Mouse (Mus musculus) liver, embryonic 15.5 days (tissue): ENCODE results near the gene Eps8. TPM values are rescaled to one million over a fixed set of nuclear protein-coding genes. Genes with fewer than 3 reads are reported as not detected.

Experiments
- ATAC-seq: fragments of 200-750 bp; cut with Nextera tagmentation; 2 replicates; pipeline ENCODE4 v1.8.0; 2017; ENCODE audit warnings: moderate number of reproducible peaks, mild to moderate bottlenecking, moderate library complexity; ENCODE audit not compliant: insufficient read depth
- H3K27ac ChIP-seq: fragments of 300-500 bp; sonication (generic); replicated peaks from 2 replicates; pipeline ENCODE4 v1.5.1; 2015; ENCODE audit warnings: mild to moderate bottlenecking, inconsistent platforms
- H3K27me3 ChIP-seq: fragments of 300-500 bp; sonication (generic); 2 replicates; pipeline ENCODE4 v1.6.1; 2015; ENCODE audit warnings: mild to moderate bottlenecking, inconsistent platforms
- H3K36me3 ChIP-seq: fragments of 300-500 bp; sonication (generic); replicated peaks from 2 replicates; pipeline ENCODE4 v1.6.1; 2015; ENCODE audit warnings: moderate library complexity, mild to moderate bottlenecking, inconsistent platforms
- H3K4me1 ChIP-seq: fragments of 300-500 bp; sonication (generic); replicated peaks from 2 replicates; pipeline ENCODE4 v1.6.1; 2015; ENCODE audit warnings: inconsistent platforms
- H3K4me2 ChIP-seq: fragments of 300-500 bp; sonication (generic); 2 replicates; pipeline ENCODE4 v1.6.1; 2015; ENCODE audit warnings: moderate library complexity, mild to moderate bottlenecking, inconsistent platforms
- H3K4me3 ChIP-seq: fragments of 300-500 bp; sonication (generic); replicated peaks from 2 replicates; pipeline ENCODE4 v1.5.1; 2015; ENCODE audit warnings: mild to moderate bottlenecking, inconsistent platforms
- H3K9ac ChIP-seq: fragments of 300-500 bp; sonication (generic); 2 replicates; pipeline ENCODE4 v1.6.1; 2015; ENCODE audit warnings: moderate library complexity, mild to moderate bottlenecking, inconsistent platforms
- H3K9me3 ChIP-seq: fragments of 300-500 bp; sonication (generic); replicated peaks from 2 replicates; pipeline ENCODE4 v1.6.1; 2016; ENCODE audit warnings: inconsistent platforms
- WGBS: fragments of 180-500 bp; shearing (Covaris S2); methylation state at CpG from one replicate; pipeline ENCODE4 v1.1.7; 2015; ENCODE audit warnings: mixed read lengths; ENCODE audit not compliant: insufficient replicate concordance; 5-methylcytosine and 5-hydroxymethylcytosine counted together
- polyA plus RNA-seq: library from polyadenylated mRNA; unstranded; fragments of >200 nt; fragmentation: Nextera tagmentation; extraction: Ambion mirVana; gene quantifications from 2 replicates; pipeline ENCODE4 v1.2.1, GENCODE M21; 2015

Gene Eps8
- polyA plus RNA-seq, 1 experiment from 2014 or later, result 2.5 TPM

- H3K9ac ChIP-seq, result no peak overlapping the region
- WGBS, result 65% methylated on average over 3 of the region's 3 CpGs
- ATAC-seq, result no peak
- no peaks in the 10 kb centered on the region for H3K9me3 ChIP-seq
- no peak overlapping the region for H3K4me3 ChIP-seq
- H3K36me3 ChIP-seq, result no peaks in the 10 kb centered on the region
- no peak overlapping the region for H3K4me2 ChIP-seq
- H3K27ac ChIP-seq, result no peak overlapping the region
- H3K27me3 ChIP-seq, result no peaks in the 10 kb centered on the region
- H3K4me1 ChIP-seq, result no peaks in the 10 kb centered on the region
Observed at GRCm38 (mm10) chr6:137565890-137566289, 88.8 kb downstream of the Eps8 start.

DNA sequence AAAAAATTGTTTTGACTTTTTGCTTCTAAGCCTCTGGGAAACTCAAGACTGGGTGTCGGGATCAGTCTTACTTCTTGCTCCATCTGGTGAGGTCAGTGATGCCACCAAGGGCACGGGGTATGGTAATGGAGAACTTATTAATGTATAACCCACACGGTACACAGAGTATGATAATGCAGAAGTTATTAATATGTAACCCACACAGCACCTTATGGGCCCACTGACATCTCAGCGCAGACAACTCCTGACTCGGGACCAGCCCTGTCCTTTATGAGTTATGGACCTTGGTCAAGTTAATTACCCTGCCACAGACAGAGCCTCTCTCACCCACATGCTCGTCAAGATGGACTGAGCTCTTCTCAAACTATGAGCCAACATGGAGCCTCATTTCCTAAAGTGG, 89.2 kb downstream of the Eps8 start:
- no peak overlapping the region for H3K27ac ChIP-seq
- H3K4me1 ChIP-seq, result no peaks in the 10 kb centered on the region
- no peaks in the 10 kb centered on the region for H3K9me3 ChIP-seq
- no peaks in the 10 kb centered on the region for H3K27me3 ChIP-seq
- WGBS, result 73% methylated on average over 6 of the region's 6 CpGs
- no peak overlapping the region for H3K4me3 ChIP-seq
- ATAC-seq, result no peak
- H3K36me3 ChIP-seq, result no peaks in the 10 kb centered on the region
- H3K4me2 ChIP-seq, result no peak overlapping the region
- H3K9ac ChIP-seq, result no peak overlapping the region

GRCm38 (mm10) chr6:137560358-137560859, 94.3 kb downstream of the Eps8 start:
- H3K9ac ChIP-seq, result no peak overlapping the region
- no peak for ATAC-seq

GRCm38 (mm10) chr6:137558840-137559239, 95.8 kb downstream of the Eps8 start:
- H3K9me3 ChIP-seq, result no peaks in the 10 kb centered on the region
- 0 out of 2 replicates have a peak, but pooled peaks have one; percentile 23 for ATAC-seq
- no peaks in the 10 kb centered on the region for H3K36me3 ChIP-seq
- peak overlapping the region; percentile 21 for H3K4me2 ChIP-seq
- H3K4me3 ChIP-seq, result no peak overlapping the region
- H3K27ac ChIP-seq, result no peak overlapping the region
- 18% methylated on average over 13 of the region's 13 CpGs for WGBS
- H3K9ac ChIP-seq, result no peak overlapping the region
- H3K27me3 ChIP-seq, result no peaks in the 10 kb centered on the region
- H3K4me1 ChIP-seq, result peaks cover 27% of the 10 kb centered on the region

More at GRCm38 (mm10) chr6:137560358-137560859, 94.3 kb downstream of the Eps8 start:
- Histone ChIP-seq H3K9me3 (no peaks in the 10 kb centered on the region), H3K4me2 (no peak overlapping the region), H3K4me1 (peaks cover 27% of the 10 kb centered on the region), H3K27me3 (no peaks in the 10 kb centered on the region), H3K36me3 (no peaks in the 10 kb centered on the region), H3K4me3 (no peak overlapping the region), H3K27ac (no peak overlapping the region)
- WGBS, result 60% methylated on average over 12 of the region's 12 CpGs

- Histone ChIP-seq H3K4me1 (peaks cover 27% of the 10 kb centered on the region), H3K27me3 (no peaks in the 10 kb centered on the region), H3K27ac (no peak overlapping the region), H3K9me3 (no peaks in the 10 kb centered on the region), H3K9ac (no peak overlapping the region), H3K36me3 (no peaks in the 10 kb centered on the region), H3K4me3 (no peak overlapping the region), H3K4me2 (no peak overlapping the region)
- ATAC-seq, result 0 out of 2 replicates have a peak, but pooled peaks have one; percentile 30
- WGBS, result 11% methylated on average over 2 of the region's 2 CpGs
Observed at GRCm38 (mm10) chr6:137557671-137558070, 97.0 kb downstream of the Eps8 start.

- no peak overlapping the region for H3K4me2 ChIP-seq
- no peaks in the 10 kb centered on the region for H3K36me3 ChIP-seq
- WGBS, result 43% methylated on average over 4 of the region's 4 CpGs
- H3K27ac ChIP-seq, result no peak overlapping the region
- peak; percentile 64 for ATAC-seq
- no peak overlapping the region for H3K4me3 ChIP-seq
- peaks cover 27% of the 10 kb centered on the region for H3K4me1 ChIP-seq
- H3K27me3 ChIP-seq, result no peaks in the 10 kb centered on the region
- no peak overlapping the region for H3K9ac ChIP-seq
- H3K9me3 ChIP-seq, result no peaks in the 10 kb centered on the region
Observed at GRCm38 (mm10) chr6:137557159-137557558, 97.5 kb downstream of the Eps8 start.

GRCm38 (mm10) chr6:137556636-137557035, 98.0 kb downstream of the Eps8 start:
- H3K4me3 ChIP-seq, result no peak overlapping the region
- peak; percentile 79 for ATAC-seq
- WGBS, result 38% methylated on average over 5 of the region's 5 CpGs
- H3K27ac ChIP-seq, result no peak overlapping the region
- no peak overlapping the region for H3K4me2 ChIP-seq
- no peaks in the 10 kb centered on the region for H3K36me3 ChIP-seq
- peaks cover 27% of the 10 kb centered on the region for H3K4me1 ChIP-seq
- no peaks in the 10 kb centered on the region for H3K27me3 ChIP-seq
- no peak overlapping the region for H3K9ac ChIP-seq
- no peaks in the 10 kb centered on the region for H3K9me3 ChIP-seq

GRCm38 (mm10) chr6:137550181-137550580, 104.5 kb downstream of the Eps8 start:
- no peak overlapping the region for H3K4me2 ChIP-seq
- H3K9ac ChIP-seq, result no peak overlapping the region
- H3K9me3 ChIP-seq, result no peaks in the 10 kb centered on the region
- ATAC-seq, result no peak
- WGBS, result 61% methylated on average over 8 of the region's 8 CpGs
- no peaks in the 10 kb centered on the region for H3K27me3 ChIP-seq
- H3K27ac ChIP-seq, result no peak overlapping the region
- H3K4me3 ChIP-seq, result no peak overlapping the region
- no peaks in the 10 kb centered on the region for H3K4me1 ChIP-seq
- no peaks in the 10 kb centered on the region for H3K36me3 ChIP-seq

- no peaks in the 10 kb centered on the region for H3K9me3 ChIP-seq
Observed at GRCm38 (mm10) chr6:137548613-137549012, 106.1 kb downstream of the Eps8 start.

GRCm38 (mm10) chr6:137547555-137547954, 107.1 kb downstream of the Eps8 start:
- Histone ChIP-seq H3K4me1 (no peaks in the 10 kb centered on the region), H3K36me3 (no peaks in the 10 kb centered on the region), H3K9me3 (no peaks in the 10 kb centered on the region), H3K9ac (no peak overlapping the region), H3K4me2 (no peak overlapping the region), H3K27ac (no peak overlapping the region), H3K27me3 (no peaks in the 10 kb centered on the region), H3K4me3 (no peak overlapping the region)
- WGBS, result 44% methylated on average over 2 of the region's 2 CpGs
- no peak for ATAC-seq

More at GRCm38 (mm10) chr6:137548613-137549012, 106.1 kb downstream of the Eps8 start:
- no peak overlapping the region for H3K4me2 ChIP-seq
- H3K4me3 ChIP-seq, result no peak overlapping the region
- no peaks in the 10 kb centered on the region for H3K4me1 ChIP-seq
- H3K9ac ChIP-seq, result no peak overlapping the region
- H3K27me3 ChIP-seq, result no peaks in the 10 kb centered on the region
- no peak overlapping the region for H3K27ac ChIP-seq
- WGBS, result 27% methylated on average over 5 of the region's 5 CpGs
- ATAC-seq, result no peak
- no peaks in the 10 kb centered on the region for H3K36me3 ChIP-seq

GRCm38 (mm10) chr6:137546101-137546500, 108.6 kb downstream of the Eps8 start:
- no peak overlapping the region for H3K27ac ChIP-seq
- WGBS, result 72% methylated on average over 6 of the region's 6 CpGs
- no peak overlapping the region for H3K4me2 ChIP-seq
- no peaks in the 10 kb centered on the region for H3K27me3 ChIP-seq
- no peak overlapping the region for H3K9ac ChIP-seq
- H3K36me3 ChIP-seq, result no peaks in the 10 kb centered on the region
- no peak for ATAC-seq
- peaks cover 10% of the 10 kb centered on the region for H3K4me1 ChIP-seq
- H3K4me3 ChIP-seq, result no peak overlapping the region
- H3K9me3 ChIP-seq, result no peaks in the 10 kb centered on the region

- ATAC-seq, result no peak
- H3K27me3 ChIP-seq, result no peaks in the 10 kb centered on the region
Observed at GRCm38 (mm10) chr6:137545341-137545740, 109.3 kb downstream of the Eps8 start.

More at GRCm38 (mm10) chr6:137545341-137545740, 109.3 kb downstream of the Eps8 start:
- H3K36me3 ChIP-seq, result no peaks in the 10 kb centered on the region
- no peak overlapping the region for H3K4me3 ChIP-seq
- H3K9ac ChIP-seq, result no peak overlapping the region
- H3K9me3 ChIP-seq, result no peaks in the 10 kb centered on the region
- H3K4me1 ChIP-seq, result peaks cover 15% of the 10 kb centered on the region
- WGBS, result 55% methylated on average over 3 of the region's 3 CpGs
- H3K4me2 ChIP-seq, result no peak overlapping the region
- no peak overlapping the region for H3K27ac ChIP-seq
